Mouse (Mus musculus): ENCODE results near the gene Hspb9. TPM values are rescaled to one million over a fixed set of nuclear protein-coding genes. Genes with fewer than 3 reads are reported as not detected.

Hspb9 gene
- polyA plus RNA-seq, 1 experiment from 2014 or later, result 0.52 TPM

DNA sequence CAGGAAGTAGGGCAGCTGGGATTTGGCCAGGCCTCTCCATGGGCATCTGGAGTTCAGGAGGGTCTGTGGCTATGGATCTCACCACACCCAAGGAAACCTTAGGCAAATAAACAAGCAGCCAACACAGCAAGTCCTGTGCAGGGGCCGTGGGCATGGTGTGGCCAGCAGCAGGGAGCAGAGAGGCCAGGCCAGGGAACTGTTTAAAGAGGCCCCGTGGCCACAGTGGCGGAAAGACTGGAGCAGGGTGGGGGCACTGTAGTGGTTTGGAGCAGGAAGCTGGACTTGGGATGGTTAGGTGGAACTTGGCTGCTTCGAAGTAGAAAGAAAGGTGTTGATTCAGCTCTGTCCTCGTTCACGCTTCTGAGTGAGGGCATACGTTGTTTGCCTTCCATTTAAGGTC is 26.4 kb upstream of the Hspb9 start:
- no peak for DNase-seq (ENCODE audit: low spot score, missing footprints)
- Histone ChIP-seq H3K9me3 (ENCODE audit: control insufficient read depth, low read length) (no peaks in the 10 kb centered on the region), H3K9ac (ENCODE audit: low read length) (no peak overlapping the region), H3K27ac (ENCODE audit: low read depth, low read length) (no peak overlapping the region), H3K36me3 (ENCODE audit: control insufficient read depth, insufficient read depth, low read length) (no peaks in the 10 kb centered on the region), H3K4me2 (no peak overlapping the region), H3K27me3 (ENCODE audit: control insufficient read depth, insufficient read depth, low read length) (peaks cover 10% of the 10 kb centered on the region), H3K4me1 (ENCODE audit: control insufficient read depth, insufficient read depth, low read length) (peaks cover 6% of the 10 kb centered on the region; the same call in 1 of the 2 replicates), H3K4me3 (ENCODE audit: low read depth, low read length) (no peak overlapping the region)
- ATAC-seq (ENCODE audit: low FRiP score), result no peak
- WGBS, result 80% methylated on average over 7 of the region's 7 CpGs

DNA sequence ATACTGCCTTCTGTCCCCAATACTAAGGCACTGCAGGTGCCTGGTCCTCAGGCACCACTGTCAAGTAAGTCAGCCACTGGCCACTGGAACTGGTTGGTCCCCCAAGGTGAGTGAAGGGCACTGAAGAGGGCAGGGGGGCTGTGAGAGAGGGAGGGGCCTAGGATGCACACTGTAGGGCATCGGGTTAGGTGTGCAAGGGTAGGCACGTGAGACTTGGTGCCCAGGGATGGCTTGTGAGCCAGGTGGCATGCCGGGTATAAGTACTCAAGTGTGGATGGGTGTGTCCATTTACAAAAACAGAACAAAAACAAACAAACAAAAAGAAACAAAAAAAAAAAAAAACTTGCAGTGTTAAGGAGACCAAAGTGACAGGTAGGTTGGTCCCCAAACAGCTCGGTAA is 25.2 kb upstream of the Hspb9 start:
- Histone ChIP-seq H3K4me1 (ENCODE audit: control insufficient read depth, insufficient read depth, low read length) (peaks cover 7% of the 10 kb centered on the region; the same call in 1 of the 2 replicates), H3K27ac (ENCODE audit: low read depth, low read length) (no peak overlapping the region), H3K4me2 (no peak overlapping the region), H3K9ac (ENCODE audit: low read length) (no peak overlapping the region), H3K27me3 (ENCODE audit: control insufficient read depth, insufficient read depth, low read length) (peaks cover 14% of the 10 kb centered on the region), H3K9me3 (ENCODE audit: control insufficient read depth, low read length) (no peaks in the 10 kb centered on the region), H3K4me3 (ENCODE audit: low read depth, low read length) (no peak overlapping the region), H3K36me3 (ENCODE audit: control insufficient read depth, insufficient read depth, low read length) (no peaks in the 10 kb centered on the region)
- ATAC-seq (ENCODE audit: low FRiP score) (no peak), DNase-seq (ENCODE audit: low spot score, missing footprints) (no peak)
- 77% methylated on average over 4 of the region's 4 CpGs for WGBS

GRCm38 (mm10) chr11:100690389-100690788 is 23.3 kb upstream of the Hspb9 start:
- Histone ChIP-seq H3K27me3 (ENCODE audit: control insufficient read depth, insufficient read depth, low read length) (peaks cover 14% of the 10 kb centered on the region), H3K4me3 (ENCODE audit: low read depth, low read length) (no peak overlapping the region), H3K9me3 (ENCODE audit: control insufficient read depth, low read length) (no peaks in the 10 kb centered on the region), H3K4me1 (ENCODE audit: control insufficient read depth, insufficient read depth, low read length) (peaks cover 7% of the 10 kb centered on the region; the same call in 1 of the 2 replicates), H3K9ac (ENCODE audit: low read length) (no peak overlapping the region), H3K4me2 (no peak overlapping the region), H3K27ac (ENCODE audit: low read depth, low read length) (no peak overlapping the region), H3K36me3 (ENCODE audit: control insufficient read depth, insufficient read depth, low read length) (no peaks in the 10 kb centered on the region)
- 81% methylated on average over 7 of the region's 7 CpGs for WGBS
- ATAC-seq (ENCODE audit: low FRiP score) (no peak), DNase-seq (ENCODE audit: low spot score, missing footprints) (no peak)

GRCm38 (mm10) chr11:100692164-100692616 is 21.5 kb upstream of the Hspb9 start, which contains the start of gene Zfp385c:
Zfp385c (minus strand) TSS chr11:100692455.
- peak within 1 kb of the TSS; percentile 49 for H3K4me2 ChIP-seq
- no peak for ATAC-seq (ENCODE audit: low FRiP score)
- peak within 1 kb of the TSS; percentile 18; the same call in 1 of the 2 replicates for H3K4me3 ChIP-seq (ENCODE audit: low read depth, low read length)
- peaks cover 14% of the 10 kb centered on the region for H3K27me3 ChIP-seq (ENCODE audit: control insufficient read depth, insufficient read depth, low read length)
- peak; percentile 87 for DNase-seq (ENCODE audit: low spot score, missing footprints)
- no peak within 1 kb of the TSS for H3K27ac ChIP-seq (ENCODE audit: low read depth, low read length)
- WGBS, result 1% methylated on average over 23 of the region's 23 CpGs
- H3K36me3 ChIP-seq (ENCODE audit: control insufficient read depth, insufficient read depth, low read length), result no peaks in the 10 kb centered on the region
- H3K4me1 ChIP-seq (ENCODE audit: control insufficient read depth, insufficient read depth, low read length), result peaks cover 7% of the 10 kb centered on the region; the same call in 1 of the 2 replicates
- H3K9ac ChIP-seq (ENCODE audit: low read length), result no peak within 1 kb of the TSS
- no peaks in the 10 kb centered on the region for H3K9me3 ChIP-seq (ENCODE audit: control insufficient read depth, low read length)

DNA sequence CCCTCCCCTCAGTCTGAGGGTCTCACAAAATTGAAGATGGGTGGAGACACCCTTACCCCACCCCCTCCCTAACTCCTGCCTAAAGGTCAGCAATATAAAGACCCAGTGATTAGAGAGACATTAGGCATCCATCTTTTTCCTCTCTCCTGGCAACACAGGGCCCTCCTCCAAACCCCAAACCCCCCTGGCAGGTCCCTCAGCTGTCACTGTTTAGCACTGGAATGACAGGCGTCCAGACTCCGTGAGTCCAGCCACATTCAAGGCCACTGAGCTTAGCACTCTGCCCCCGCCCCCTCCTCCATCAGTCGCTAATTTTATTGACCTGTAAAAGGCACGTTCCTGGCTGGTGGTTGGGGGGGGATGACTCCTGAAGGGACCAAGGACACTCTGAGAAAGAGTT is 20.5 kb upstream of the Hspb9 start:
- H3K27ac ChIP-seq (ENCODE audit: low read depth, low read length), result no peak overlapping the region
- H3K4me1 ChIP-seq (ENCODE audit: control insufficient read depth, insufficient read depth, low read length), result peaks cover 7% of the 10 kb centered on the region; the same call in 1 of the 2 replicates
- H3K27me3 ChIP-seq (ENCODE audit: control insufficient read depth, insufficient read depth, low read length), result peaks cover 14% of the 10 kb centered on the region
- ATAC-seq (ENCODE audit: low FRiP score) (no peak), DNase-seq (ENCODE audit: low spot score, missing footprints) (peak; percentile 85)
- H3K36me3 ChIP-seq (ENCODE audit: control insufficient read depth, insufficient read depth, low read length), result no peaks in the 10 kb centered on the region
- no peak overlapping the region for H3K4me3 ChIP-seq (ENCODE audit: low read depth, low read length)
- H3K4me2 ChIP-seq, result no peak overlapping the region
- WGBS, result 29% methylated on average over 5 of the region's 5 CpGs
- no peaks in the 10 kb centered on the region for H3K9me3 ChIP-seq (ENCODE audit: control insufficient read depth, low read length)
- H3K9ac ChIP-seq (ENCODE audit: low read length), result no peak overlapping the region

- WGBS, result 38% methylated on average over 5 of the region's 5 CpGs
Observed at GRCm38 (mm10) chr11:100694926-100695325, 18.7 kb upstream of the Hspb9 start.

GRCm38 (mm10) chr11:100697921-100698320 is 15.7 kb upstream of the Hspb9 start:
- H3K9ac ChIP-seq (ENCODE audit: low read length), result no peak overlapping the region
- no peak overlapping the region for H3K4me2 ChIP-seq
- no peaks in the 10 kb centered on the region for H3K4me1 ChIP-seq (ENCODE audit: control insufficient read depth, insufficient read depth, low read length)
- no peak overlapping the region for H3K4me3 ChIP-seq (ENCODE audit: low read depth, low read length)
- WGBS, result 70% methylated on average over 7 of the region's 7 CpGs
- H3K36me3 ChIP-seq (ENCODE audit: control insufficient read depth, insufficient read depth, low read length), result no peaks in the 10 kb centered on the region
- DNase-seq (ENCODE audit: low spot score, missing footprints) (no peak), ATAC-seq (ENCODE audit: low FRiP score) (no peak)
- H3K27me3 ChIP-seq (ENCODE audit: control insufficient read depth, insufficient read depth, low read length), result no peaks in the 10 kb centered on the region; the same call in 1 of the 2 replicates
- no peaks in the 10 kb centered on the region for H3K9me3 ChIP-seq (ENCODE audit: control insufficient read depth, low read length)
- H3K27ac ChIP-seq (ENCODE audit: low read depth, low read length), result no peak overlapping the region

More at GRCm38 (mm10) chr11:100694926-100695325, 18.7 kb upstream of the Hspb9 start:
- no peak overlapping the region for H3K4me3 ChIP-seq (ENCODE audit: low read depth, low read length)
- ATAC-seq (ENCODE audit: low FRiP score) (no peak), DNase-seq (ENCODE audit: low spot score, missing footprints) (peak; percentile 97)
- H3K36me3 ChIP-seq (ENCODE audit: control insufficient read depth, insufficient read depth, low read length), result no peaks in the 10 kb centered on the region
- no peak overlapping the region for H3K4me2 ChIP-seq
- no peaks in the 10 kb centered on the region for H3K9me3 ChIP-seq (ENCODE audit: control insufficient read depth, low read length)
- no peak overlapping the region for H3K9ac ChIP-seq (ENCODE audit: low read length)
- H3K4me1 ChIP-seq (ENCODE audit: control insufficient read depth, insufficient read depth, low read length), result peaks cover 7% of the 10 kb centered on the region; the same call in 1 of the 2 replicates
- no peak overlapping the region for H3K27ac ChIP-seq (ENCODE audit: low read depth, low read length)
- H3K27me3 ChIP-seq (ENCODE audit: control insufficient read depth, insufficient read depth, low read length), result peaks cover 14% of the 10 kb centered on the region

- Histone ChIP-seq H3K4me3 (ENCODE audit: low read depth, low read length) (no peak overlapping the region), H3K27ac (ENCODE audit: low read depth, low read length) (no peak overlapping the region), H3K27me3 (ENCODE audit: control insufficient read depth, insufficient read depth, low read length) (no peaks in the 10 kb centered on the region), H3K9ac (ENCODE audit: low read length) (no peak overlapping the region), H3K4me2 (no peak overlapping the region), H3K9me3 (ENCODE audit: control insufficient read depth, low read length) (no peaks in the 10 kb centered on the region), H3K36me3 (ENCODE audit: control insufficient read depth, insufficient read depth, low read length) (peaks cover 6% of the 10 kb centered on the region; the same call in 1 of the 2 replicates), H3K4me1 (ENCODE audit: control insufficient read depth, insufficient read depth, low read length) (no peaks in the 10 kb centered on the region)
- DNase-seq (ENCODE audit: low spot score, missing footprints) (peak; percentile 81), ATAC-seq (ENCODE audit: low FRiP score) (no peak)
- WGBS, result 73% methylated on average over 3 of the region's 3 CpGs
Observed at GRCm38 (mm10) chr11:100700710-100701109, 12.9 kb upstream of the Hspb9 start.

DNA sequence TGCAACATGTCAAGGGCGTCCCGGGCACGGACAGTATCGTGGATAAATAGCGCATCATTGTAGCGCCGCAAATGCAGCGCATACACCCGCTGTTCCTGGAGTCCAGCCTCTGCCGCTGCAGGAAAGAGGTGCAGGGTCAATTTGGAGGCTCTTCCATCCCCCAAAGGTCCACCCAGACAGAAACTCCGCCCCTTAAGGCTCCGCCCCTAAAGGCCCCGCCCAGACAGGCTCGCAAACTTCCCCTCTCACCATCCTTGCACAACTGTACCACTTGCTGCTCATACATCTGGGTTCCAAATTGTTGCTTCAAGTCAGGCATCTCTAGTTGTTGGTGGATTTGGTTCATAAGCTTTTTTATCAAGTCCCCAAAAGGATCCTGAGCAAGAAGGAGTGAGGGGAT is 12.3 kb upstream of the Hspb9 start:
- DNase-seq (ENCODE audit: low spot score, missing footprints), result peak; percentile 85
- H3K27me3 ChIP-seq (ENCODE audit: control insufficient read depth, insufficient read depth, low read length), result no peaks in the 10 kb centered on the region
- H3K27ac ChIP-seq (ENCODE audit: low read depth, low read length), result no peak overlapping the region
- peaks cover 6% of the 10 kb centered on the region; the same call in 1 of the 2 replicates for H3K36me3 ChIP-seq (ENCODE audit: control insufficient read depth, insufficient read depth, low read length)
- WGBS, result 4% methylated on average over 14 of the region's 14 CpGs
- H3K9me3 ChIP-seq (ENCODE audit: control insufficient read depth, low read length), result no peaks in the 10 kb centered on the region
- peak overlapping the region; percentile 11 for H3K4me2 ChIP-seq
- no peak overlapping the region for H3K4me3 ChIP-seq (ENCODE audit: low read depth, low read length)
- ATAC-seq (ENCODE audit: low FRiP score), result no peak
- H3K9ac ChIP-seq (ENCODE audit: low read length), result no peak overlapping the region
- no peaks in the 10 kb centered on the region for H3K4me1 ChIP-seq (ENCODE audit: control insufficient read depth, insufficient read depth, low read length)

Measured in midbrain, embryonic 11.5 days (tissue).